Mouse (Mus musculus): ENCODE data around the gene 9030624G23Rik. TPM values are rescaled to one million over a fixed set of nuclear protein-coding genes. Genes with fewer than 3 reads are reported as not detected.
A peak's percentile ranks its signal among the peaks of the same experiment; 100 is the strongest.
"Not testable (repeated sequence)": the region's sequence is repeated elsewhere in the genome, so short reads cannot be mapped to it uniquely, and the experiment has no call there.

Gene 9030624G23Rik
- total RNA-seq (2022) = under 1 TPM; 0.40 to 0.82 (median 0.59) TPM

GRCm38 (mm10) chr12:24097108-24097520 is at the start of gene 9030624G23Rik:
Gene 9030624G23Rik (minus strand): TSS chr12:24097246.
- peak; percentile 48 for DNase-seq (ENCODE audit: low spot score)

DNA sequence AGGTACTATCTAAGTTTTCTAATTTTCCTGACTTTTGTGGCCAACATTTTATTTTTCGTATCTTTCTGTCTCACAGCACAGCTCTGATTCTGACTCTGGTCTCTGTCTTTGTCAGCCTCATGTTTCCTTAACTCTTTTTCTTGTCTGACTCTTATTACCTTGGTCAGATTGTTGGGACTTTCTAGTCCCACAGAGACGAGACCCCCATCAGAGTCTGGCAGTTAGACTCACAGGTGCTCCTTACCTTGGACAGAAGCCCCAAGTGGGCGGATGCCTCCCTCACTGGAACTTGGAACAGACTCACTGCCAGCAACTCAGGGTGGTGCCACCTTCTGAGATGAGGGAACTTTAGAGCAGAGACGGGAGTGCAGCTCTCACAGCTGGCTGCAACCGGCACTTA is 13.9 kb downstream of the 9030624G23Rik start:
- DNase-seq (ENCODE audit: low spot score) = not testable (repeated sequence)
